Mouse (Mus musculus) kidney, adult 2 months (tissue): Measurements from ENCODE around the gene Ubl7. TPM values are rescaled to one million over a fixed set of nuclear protein-coding genes. Genes with fewer than 3 reads are reported as not detected.
A peak's percentile ranks its signal among the peaks of the same experiment; 100 is the strongest.

Source experiments
- DNase-seq: peaks from one replicate; pipeline ENCODE4 v3.0.0; 2021
- H3K27ac ChIP-seq: fragments of 200-500 bp; 2 replicates; pipeline ENCODE4 v1.5.1; 2012; ENCODE audit warnings: low read depth, low read length, control low read depth, inconsistent platforms; ENCODE audit not compliant: insufficient read depth
- H3K27me3 ChIP-seq: fragments of 200-500 bp; replicated peaks from 2 replicates; pipeline ENCODE4 v1.6.1; 2012; ENCODE audit warnings: mild to moderate bottlenecking, moderate library complexity, low read length, inconsistent platforms; ENCODE audit not compliant: control insufficient read depth, insufficient read depth
- H3K36me3 ChIP-seq: fragments of 200-500 bp; 2 replicates; pipeline ENCODE4 v1.6.1; 2012; ENCODE audit warnings: mild to moderate bottlenecking, moderate library complexity, low read length, inconsistent platforms; ENCODE audit not compliant: control insufficient read depth, insufficient read depth
- H3K4me1 ChIP-seq: fragments of 200-500 bp; 2 replicates; pipeline ENCODE4 v1.6.1; 2011; ENCODE audit warnings: low read length; ENCODE audit not compliant: control insufficient read depth, insufficient read depth
- H3K4me3 ChIP-seq: fragments of 200-500 bp; 2 replicates; pipeline ENCODE4 v1.5.1; 2011; ENCODE audit warnings: mild to moderate bottlenecking, low read depth, low read length, control low read depth; ENCODE audit not compliant: insufficient read depth
- CTCF ChIP-seq: fragments of 200-500 bp; conservative IDR thresholded peaks from 2 replicates; pipeline ENCODE4 v1.5.1; 2011; ENCODE audit warnings: low read depth, mild to moderate bottlenecking, control low read depth, low read length, moderate library complexity, mixed read lengths; ENCODE audit not compliant: insufficient read depth, insufficient read length
- POLR2A ChIP-seq: fragments of 200-500 bp; IDR thresholded peaks from one replicate; pipeline ENCODE4 v1.6.1; 2011; ENCODE audit warnings: low read depth, low read length, control low read depth
- WGBS: fragments of 180-500 bp; shearing (Covaris S2); methylation state at CpG from one replicate; pipeline ENCODE4 v1.1.7; 2018; 5-methylcytosine and 5-hydroxymethylcytosine counted together
- polyA plus RNA-seq: library from polyadenylated mRNA; depleted of rRNA; stranded (reverse); fragments of >200 nt; gene quantifications from 2 replicates; pipeline ENCODE4 v1.2.3, GENCODE M21; 2012; rRNA removed

Gene Ubl7
- polyA plus RNA-seq, result 144 and 150 TPM in 2 replicates

- DNase-seq, result peak; percentile 96
- H3K4me1 ChIP-seq, result peaks cover 4% of the 10 kb centered on the region; the same call in 1 of the 2 replicates
- no peak for TF ChIP-seq CTCF
- TF ChIP-seq POLR2A, result peak; percentile 83
- peak within 1 kb of the TSS; percentile 95 for H3K4me3 ChIP-seq
- H3K27me3 ChIP-seq, result no peaks in the 10 kb centered on the region
- peak within 1 kb of the TSS; percentile 81 for H3K27ac ChIP-seq
- WGBS, result 1% methylated on average over 47 of the region's 47 CpGs
- no peaks in the 10 kb centered on the region; the same call in 1 of the 2 replicates for H3K36me3 ChIP-seq
Observed at GRCm38 (mm10) chr9:57910254-57911160, at the start of gene Ubl7. Ubl7 (plus strand) TSS chr9:57910979.

GRCm38 (mm10) chr9:57861951-57862471 is 48.8 kb upstream of the Ubl7 start:
- Histone ChIP-seq H3K27ac (no peak overlapping the region), H3K36me3 (no peaks in the 10 kb centered on the region), H3K4me1 (no peaks in the 10 kb centered on the region), H3K27me3 (no peaks in the 10 kb centered on the region; the same call in 1 of the 2 replicates), H3K4me3 (no peak overlapping the region)
- TF ChIP-seq POLR2A, result no peak
- TF ChIP-seq CTCF, result peak; percentile 74
- WGBS, result 43% methylated on average over 9 of the region's 9 CpGs
- DNase-seq, result peak; percentile 64

GRCm38 (mm10) chr9:57864336-57864735 is 46.4 kb upstream of the Ubl7 start:
- no peak overlapping the region for H3K27ac ChIP-seq
- H3K36me3 ChIP-seq, result no peaks in the 10 kb centered on the region
- no peak overlapping the region for H3K4me3 ChIP-seq
- no peaks in the 10 kb centered on the region for H3K27me3 ChIP-seq
- H3K4me1 ChIP-seq, result no peaks in the 10 kb centered on the region
- no peak for TF ChIP-seq CTCF
- no peak for TF ChIP-seq POLR2A
- DNase-seq, result no peak

GRCm38 (mm10) chr9:57866530-57866929 is 44.2 kb upstream of the Ubl7 start:
- no peak overlapping the region for H3K4me3 ChIP-seq
- WGBS, result 65% methylated on average over 7 of the region's 7 CpGs
- H3K4me1 ChIP-seq, result no peaks in the 10 kb centered on the region
- no peak for TF ChIP-seq CTCF
- TF ChIP-seq POLR2A, result no peak
- H3K27ac ChIP-seq, result no peak overlapping the region
- H3K27me3 ChIP-seq, result no peaks in the 10 kb centered on the region
- no peak for DNase-seq
- no peaks in the 10 kb centered on the region for H3K36me3 ChIP-seq

- no peaks in the 10 kb centered on the region for H3K27me3 ChIP-seq
- TF ChIP-seq POLR2A, result no peak
- TF ChIP-seq CTCF, result no peak
- no peak for DNase-seq
- H3K4me3 ChIP-seq, result no peak overlapping the region
- H3K4me1 ChIP-seq, result no peaks in the 10 kb centered on the region
- WGBS, result 91% methylated on average over 4 of the region's 4 CpGs
- no peaks in the 10 kb centered on the region for H3K36me3 ChIP-seq
- no peak overlapping the region for H3K27ac ChIP-seq
Observed at GRCm38 (mm10) chr9:57867236-57867635, 43.5 kb upstream of the Ubl7 start.

- H3K4me1 ChIP-seq, result no peaks in the 10 kb centered on the region
- 85% methylated on average over 5 of the region's 5 CpGs for WGBS
- DNase-seq, result no peak
- H3K27ac ChIP-seq, result no peak overlapping the region
- no peaks in the 10 kb centered on the region for H3K36me3 ChIP-seq
- TF ChIP-seq CTCF (no peak), POLR2A (no peak)
- no peak overlapping the region for H3K4me3 ChIP-seq
- H3K27me3 ChIP-seq, result no peaks in the 10 kb centered on the region
Observed at GRCm38 (mm10) chr9:57867880-57868279, 42.9 kb upstream of the Ubl7 start.

GRCm38 (mm10) chr9:57868767-57869166 is 42.0 kb upstream of the Ubl7 start:
- 85% methylated on average over 6 of the region's 6 CpGs for WGBS
- TF ChIP-seq POLR2A (no peak), CTCF (no peak)
- Histone ChIP-seq H3K27ac (no peak overlapping the region), H3K36me3 (no peaks in the 10 kb centered on the region), H3K4me1 (no peaks in the 10 kb centered on the region), H3K4me3 (no peak overlapping the region), H3K27me3 (no peaks in the 10 kb centered on the region)
- no peak for DNase-seq
